Mouse (Mus musculus) limb, embryonic 11.5 days (tissue): ENCODE measurements around the gene Krt24. TPM values are rescaled to one million over a fixed set of nuclear protein-coding genes. Genes with fewer than 3 reads are reported as not detected.

Source experiments
- ATAC-seq: fragments of 200-750 bp; cut with Nextera tagmentation; 2 replicates; pipeline ENCODE4 v1.8.0; 2017; ENCODE audit warnings: low read depth; ENCODE audit not compliant: insufficient number of reproducible peaks, low FRiP score, low TSS enrichment
- DNase-seq: peaks from one replicate; pipeline ENCODE4 v3.0.0-alpha.2; 2015; ENCODE audit warnings: low spot score
- H3K27ac ChIP-seq: fragments of 300-500 bp; sonication (generic); replicated peaks from 2 replicates; pipeline ENCODE4 v1.5.1; 2014; ENCODE audit warnings: low read depth, mild to moderate bottlenecking, low read length
- H3K27me3 ChIP-seq: fragments of 300-500 bp; sonication (generic); 2 replicates; pipeline ENCODE4 v1.6.1; 2014; ENCODE audit warnings: mild to moderate bottlenecking, low read length, mixed read lengths; ENCODE audit not compliant: control insufficient read depth, insufficient read depth
- H3K36me3 ChIP-seq: fragments of 300-500 bp; sonication (generic); 2 replicates; pipeline ENCODE4 v1.6.1; 2014; ENCODE audit warnings: mild to moderate bottlenecking, low read length, moderate library complexity, mixed read lengths; ENCODE audit not compliant: control insufficient read depth, insufficient read depth
- H3K4me1 ChIP-seq: fragments of 300-500 bp; sonication (generic); 2 replicates; pipeline ENCODE4 v1.6.1; 2014; ENCODE audit warnings: low read length, mixed read lengths; ENCODE audit not compliant: control insufficient read depth, insufficient read depth
- H3K4me2 ChIP-seq: fragments of 300-500 bp; sonication (generic); 2 replicates; pipeline ENCODE4 v1.6.1; 2014; ENCODE audit warnings: low read depth, mild to moderate bottlenecking, moderate library complexity; ENCODE audit not compliant: severe bottlenecking
- H3K4me3 ChIP-seq: fragments of 300-500 bp; sonication (generic); 2 replicates; pipeline ENCODE4 v1.5.1; 2014; ENCODE audit warnings: low read depth, low read length
- H3K9ac ChIP-seq: fragments of 300-500 bp; sonication (generic); 2 replicates; pipeline ENCODE4 v1.6.1; 2014; ENCODE audit warnings: mild to moderate bottlenecking, low read length
- H3K9me3 ChIP-seq: fragments of 300-500 bp; sonication (generic); 2 replicates; pipeline ENCODE4 v1.6.1; 2016; ENCODE audit warnings: low read length; ENCODE audit not compliant: control insufficient read depth
- WGBS: fragments of 180-500 bp; shearing (Covaris S2); extraction: QIAGEN DNeasy Blood & Tissue Kit; methylation state at CpG from one replicate; pipeline ENCODE4 v1.1.7; 2014; 5-methylcytosine and 5-hydroxymethylcytosine counted together
- polyA plus RNA-seq: library from polyadenylated mRNA; unstranded; fragments of >200 nt; fragmentation: Nextera tagmentation; extraction: Ambion mirVana; gene quantifications from 2 replicates; pipeline ENCODE4 v1.2.1, GENCODE M21; 2014

The Krt24 gene
- polyA plus RNA-seq, 1 experiment from 2014 or later = 0.51 TPM

- H3K27me3 ChIP-seq = no peaks in the 10 kb centered on the region
- H3K4me3 ChIP-seq = no peak overlapping the region
- no peaks in the 10 kb centered on the region for H3K4me1 ChIP-seq
- no peak overlapping the region for H3K4me2 ChIP-seq
- H3K9me3 ChIP-seq = no peaks in the 10 kb centered on the region
- no peak overlapping the region for H3K9ac ChIP-seq
- 26% methylated on average over 2 of the region's 2 CpGs for WGBS
- no peaks in the 10 kb centered on the region for H3K36me3 ChIP-seq
- no peak overlapping the region for H3K27ac ChIP-seq
- DNase-seq = peak; percentile 86
- no peak for ATAC-seq
Measured at GRCm38 (mm10) chr11:99307579-99307978, 22.5 kb upstream of the Krt24 start.

- H3K4me1 ChIP-seq = no peaks in the 10 kb centered on the region
- H3K4me2 ChIP-seq = no peak overlapping the region
- no peak overlapping the region for H3K4me3 ChIP-seq
- DNase-seq (no peak), ATAC-seq (no peak)
- WGBS = 57% methylated on average over 5 of the region's 5 CpGs
- no peak overlapping the region for H3K9ac ChIP-seq
- no peak overlapping the region for H3K27ac ChIP-seq
- no peaks in the 10 kb centered on the region for H3K36me3 ChIP-seq
- H3K27me3 ChIP-seq = no peaks in the 10 kb centered on the region
- no peaks in the 10 kb centered on the region for H3K9me3 ChIP-seq
Measured at GRCm38 (mm10) chr11:99295039-99295438, 10.0 kb upstream of the Krt24 start.

- H3K36me3 ChIP-seq = no peaks in the 10 kb centered on the region
- no peak overlapping the region for H3K27ac ChIP-seq
- H3K9me3 ChIP-seq = no peaks in the 10 kb centered on the region
- ATAC-seq (no peak), DNase-seq (peak; percentile 61)
- WGBS = 63% methylated on average over 5 of the region's 5 CpGs
- no peak overlapping the region for H3K4me2 ChIP-seq
- H3K9ac ChIP-seq = no peak overlapping the region
- H3K27me3 ChIP-seq = no peaks in the 10 kb centered on the region
- H3K4me1 ChIP-seq = no peaks in the 10 kb centered on the region
- H3K4me3 ChIP-seq = no peak overlapping the region
Measured at GRCm38 (mm10) chr11:99292846-99293245, 7.8 kb upstream of the Krt24 start.

GRCm38 (mm10) chr11:99284011-99284410 is 1.1 kb downstream of the Krt24 start:
- Histone ChIP-seq H3K9ac (no peak overlapping the region), H3K27me3 (no peaks in the 10 kb centered on the region), H3K9me3 (no peaks in the 10 kb centered on the region), H3K4me1 (no peaks in the 10 kb centered on the region), H3K4me2 (no peak overlapping the region), H3K27ac (no peak overlapping the region), H3K36me3 (no peaks in the 10 kb centered on the region), H3K4me3 (no peak overlapping the region)
- 88% methylated on average over 5 of the region's 5 CpGs for WGBS
- ATAC-seq = no peak
- DNase-seq = no peak

- no peak for ATAC-seq
- Histone ChIP-seq H3K9me3 (no peaks in the 10 kb centered on the region), H3K4me3 (no peak overlapping the region), H3K27ac (no peak overlapping the region), H3K36me3 (no peaks in the 10 kb centered on the region), H3K4me1 (no peaks in the 10 kb centered on the region), H3K9ac (no peak overlapping the region), H3K4me2 (no peak overlapping the region), H3K27me3 (no peaks in the 10 kb centered on the region)
- WGBS = 54% methylated on average over 4 of the region's 4 CpGs
- no peak for DNase-seq
Measured at GRCm38 (mm10) chr11:99283334-99283733, 1.7 kb downstream of the Krt24 start.

- Histone ChIP-seq H3K4me2 (no peak overlapping the region), H3K4me1 (no peaks in the 10 kb centered on the region), H3K27me3 (no peaks in the 10 kb centered on the region), H3K4me3 (no peak overlapping the region), H3K9me3 (no peaks in the 10 kb centered on the region), H3K36me3 (no peaks in the 10 kb centered on the region), H3K27ac (no peak overlapping the region), H3K9ac (no peak overlapping the region)
- ATAC-seq (no peak), DNase-seq (no peak)
- 72% methylated on average over 9 of the region's 9 CpGs for WGBS
Measured at GRCm38 (mm10) chr11:99281116-99281515, 3.9 kb downstream of the Krt24 start.

GRCm38 (mm10) chr11:99279986-99280385 is 5.1 kb downstream of the Krt24 start:
- H3K9ac ChIP-seq = no peak overlapping the region
- H3K27ac ChIP-seq = no peak overlapping the region
- 85% methylated on average over 5 of the region's 5 CpGs for WGBS
- H3K27me3 ChIP-seq = no peaks in the 10 kb centered on the region
- no peak overlapping the region for H3K4me2 ChIP-seq
- no peaks in the 10 kb centered on the region for H3K36me3 ChIP-seq
- no peaks in the 10 kb centered on the region for H3K9me3 ChIP-seq
- no peaks in the 10 kb centered on the region for H3K4me1 ChIP-seq
- no peak for DNase-seq
- no peak for ATAC-seq
- H3K4me3 ChIP-seq = no peak overlapping the region

- H3K9me3 ChIP-seq = no peaks in the 10 kb centered on the region
- no peak overlapping the region for H3K4me2 ChIP-seq
- WGBS = 55% methylated on average over 7 of the region's 7 CpGs
- no peaks in the 10 kb centered on the region for H3K4me1 ChIP-seq
- no peak for ATAC-seq
- no peaks in the 10 kb centered on the region for H3K36me3 ChIP-seq
- H3K27me3 ChIP-seq = no peaks in the 10 kb centered on the region
- H3K27ac ChIP-seq = no peak overlapping the region
- no peak for DNase-seq
- H3K4me3 ChIP-seq = no peak overlapping the region
- no peak overlapping the region for H3K9ac ChIP-seq
Measured at GRCm38 (mm10) chr11:99276786-99277185, 8.3 kb downstream of the Krt24 start.

GRCm38 (mm10) chr11:99275624-99276023 is 9.4 kb downstream of the Krt24 start:
- Histone ChIP-seq H3K4me3 (no peak overlapping the region), H3K9me3 (no peaks in the 10 kb centered on the region), H3K9ac (no peak overlapping the region), H3K36me3 (no peaks in the 10 kb centered on the region), H3K27me3 (no peaks in the 10 kb centered on the region), H3K4me1 (no peaks in the 10 kb centered on the region), H3K27ac (no peak overlapping the region), H3K4me2 (no peak overlapping the region)
- WGBS = 82% methylated on average over 6 of the region's 6 CpGs
- no peak for DNase-seq
- no peak for ATAC-seq
